Mouse (Mus musculus): ENCODE results near the gene Plg.

DNA sequence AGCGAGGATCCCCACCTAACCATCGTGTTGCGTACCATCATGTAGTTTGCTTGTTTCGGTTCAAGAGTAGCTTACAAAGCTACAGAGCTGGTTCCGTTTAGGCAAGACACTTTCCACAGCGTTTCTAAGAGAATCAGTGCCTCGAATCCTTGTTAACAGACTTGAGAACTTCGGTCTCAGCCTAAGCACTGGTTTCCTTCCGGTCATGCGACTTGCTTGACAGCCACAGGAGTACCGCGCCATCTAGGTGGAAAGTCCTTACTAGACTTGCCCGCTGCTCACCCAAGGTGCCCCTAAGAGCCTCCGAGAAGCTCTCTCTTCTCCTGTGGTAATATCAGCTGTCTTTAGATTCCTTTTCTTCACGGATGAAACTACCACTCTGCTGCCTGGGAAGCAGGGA lies 18.5 kb upstream of the Plg start:
- TF ChIP-seq CTCF (IDR thresholded peaks at IDR 0.05) (no peak), EP300 (IDR thresholded peaks at IDR 0.05; ENCODE audit: insufficient read depth, low read depth, low read length) (no peak), POLR2A (IDR thresholded peaks at IDR 0.05; ENCODE audit: insufficient read depth, low read depth, low read length) (no peak)

Measured in heart, adult 2 months (tissue).